Mouse (Mus musculus) left cerebral cortex, postnatal 10 days (tissue): ENCODE data around the gene Vmn2r33. TPM values are rescaled to one million over a fixed set of nuclear protein-coding genes. Genes with fewer than 3 reads are reported as not detected.
"Not testable (repeated sequence)": the region's sequence is repeated elsewhere in the genome, so short reads cannot be mapped to it uniquely, and the experiment has no call there.

Experiments used
- DNase-seq, 2 experiments: peaks; one replicate each; pipeline ENCODE4 v3.0.0; 2021 to 2022; ENCODE audit warnings: low spot score in 2 of 2, mixed read lengths in 1 of 2; ENCODE audit errors: extremely low spot score in 1 of 2
- intact Hi-C: fragments of 180-260 bp; cut with DNase I; formaldehyde crosslinking; loops from one replicate; pipeline ENCODE4 v1.15.1; 2025
- total RNA-seq, 2 experiments: library from RNA; stranded (reverse); gene quantifications; 2 replicates each; pipeline ENCODE4 v1.2.3; 2021

Vmn2r33 gene
- not detected for total RNA-seq

- DNase-seq, intact Hi-C loops: not testable (repeated sequence)
Observed at GRCm38 (mm10) chr7:7566686-7567085, at the start of gene Vmn2r33. Gene Vmn2r33 (minus strand): TSS chr7:7566786.

Other genes with a start within 250 kb of the Vmn2r33 start
- gene Vmn2r30, start 229.2 kb downstream of the Vmn2r33 start, total RNA-seq = under 1 TPM; 0.10 to 0.15 TPM
- gene Gm45783, start 192.2 kb downstream of the Vmn2r33 start, total RNA-seq = not detected
- gene Vmn2r31, start 167.1 kb downstream of the Vmn2r33 start, total RNA-seq = not detected
- not detected for gene Vmn2r32, start 86.8 kb downstream of the Vmn2r33 start, total RNA-seq
- not detected for gene Vmn2r34, start 122.7 kb upstream of the Vmn2r33 start, total RNA-seq